Mouse (Mus musculus) stomach, postnatal 0 days (tissue): Measurements from ENCODE around the gene Cdhr5. TPM values are rescaled to one million over a fixed set of nuclear protein-coding genes. Genes with fewer than 3 reads are reported as not detected.

Experiments
- ATAC-seq: fragments of 200-750 bp; cut with Nextera tagmentation; 2 replicates; pipeline ENCODE4 v1.8.0; 2017; ENCODE audit not compliant: low FRiP score, low TSS enrichment
- DNase-seq: peaks from one replicate; pipeline ENCODE4 v3.0.0-alpha.2; 2016; ENCODE audit warnings: low spot score
- H3K27ac ChIP-seq: fragments of 300-500 bp; sonication (generic); replicated peaks from 2 replicates; pipeline ENCODE4 v1.5.1; 2014; ENCODE audit warnings: mild to moderate bottlenecking, control low read depth
- H3K27me3 ChIP-seq: fragments of 300-500 bp; sonication (generic); 2 replicates; pipeline ENCODE4 v1.6.1; 2014; ENCODE audit warnings: low read length; ENCODE audit not compliant: control insufficient read depth, insufficient read depth
- H3K36me3 ChIP-seq: fragments of 300-500 bp; sonication (generic); 2 replicates; pipeline ENCODE4 v1.6.1; 2014; ENCODE audit warnings: low read length, mixed read lengths; ENCODE audit not compliant: control insufficient read depth, insufficient read depth
- H3K4me1 ChIP-seq: fragments of 300-500 bp; sonication (generic); replicated peaks from 2 replicates; pipeline ENCODE4 v1.6.1; 2014; ENCODE audit warnings: antibody characterized with exemption; ENCODE audit not compliant: control insufficient read depth, insufficient read depth
- H3K4me2 ChIP-seq: fragments of 300-500 bp; sonication (generic); replicated peaks from 2 replicates; pipeline ENCODE4 v1.6.1; 2014; ENCODE audit warnings: low read depth, mild to moderate bottlenecking, control low read depth, moderate library complexity
- H3K4me3 ChIP-seq: fragments of 300-500 bp; sonication (generic); 2 replicates; pipeline ENCODE4 v1.5.1; 2014; ENCODE audit warnings: low read depth, low read length, control low read depth
- H3K9ac ChIP-seq: fragments of 300-500 bp; sonication (generic); 2 replicates; pipeline ENCODE4 v1.6.1; 2014; ENCODE audit warnings: mild to moderate bottlenecking, low read length, control low read depth, mixed read lengths
- H3K9me3 ChIP-seq: fragments of 300-500 bp; sonication (generic); 2 replicates; pipeline ENCODE4 v1.6.1; 2016; ENCODE audit warnings: low read length; ENCODE audit not compliant: control insufficient read depth
- CTCF ChIP-seq: IDR thresholded peaks from 2 replicates; pipeline ENCODE4 v1.5.1; 2016; ENCODE audit warnings: antibody characterized with exemption, low read depth, mild to moderate bottlenecking, moderate library complexity
- EP300 ChIP-seq: optimal IDR thresholded peaks from 2 replicates; pipeline ENCODE3; 2016; ENCODE audit warnings: antibody characterized with exemption
- WGBS: fragments of 180-500 bp; shearing (Covaris S2); extraction: QIAGEN DNeasy Blood & Tissue Kit; methylation state at CpG from one replicate; pipeline ENCODE4 v1.1.7; 2014; 5-methylcytosine and 5-hydroxymethylcytosine counted together
- polyA plus RNA-seq: library from polyadenylated mRNA; unstranded; fragments of >200 nt; fragmentation: Nextera tagmentation; extraction: Ambion mirVana; gene quantifications from 2 replicates; pipeline ENCODE4 v1.2.1, GENCODE M21; 2015

The Cdhr5 gene
- polyA plus RNA-seq, 1 experiment from 2014 or later, result 2.0 TPM

- WGBS, result 14% methylated on average over 22 of the region's 22 CpGs
- Histone ChIP-seq H3K27me3 (peaks cover 9% of the 10 kb centered on the region; the same call in 1 of the 2 replicates), H3K4me2 (peak overlapping the region; percentile 58), H3K36me3 (no peaks in the 10 kb centered on the region), H3K9me3 (no peaks in the 10 kb centered on the region), H3K27ac (no peak overlapping the region), H3K9ac (no peak overlapping the region), H3K4me3 (peak overlapping the region; percentile 36), H3K4me1 (no peaks in the 10 kb centered on the region)
- TF ChIP-seq CTCF (no peak), EP300 (no peak)
- ATAC-seq (no peak), DNase-seq (no peak)
Measured at GRCm38 (mm10) chr7:141294479-141294878, 17.9 kb upstream of the Cdhr5 start.

DNA sequence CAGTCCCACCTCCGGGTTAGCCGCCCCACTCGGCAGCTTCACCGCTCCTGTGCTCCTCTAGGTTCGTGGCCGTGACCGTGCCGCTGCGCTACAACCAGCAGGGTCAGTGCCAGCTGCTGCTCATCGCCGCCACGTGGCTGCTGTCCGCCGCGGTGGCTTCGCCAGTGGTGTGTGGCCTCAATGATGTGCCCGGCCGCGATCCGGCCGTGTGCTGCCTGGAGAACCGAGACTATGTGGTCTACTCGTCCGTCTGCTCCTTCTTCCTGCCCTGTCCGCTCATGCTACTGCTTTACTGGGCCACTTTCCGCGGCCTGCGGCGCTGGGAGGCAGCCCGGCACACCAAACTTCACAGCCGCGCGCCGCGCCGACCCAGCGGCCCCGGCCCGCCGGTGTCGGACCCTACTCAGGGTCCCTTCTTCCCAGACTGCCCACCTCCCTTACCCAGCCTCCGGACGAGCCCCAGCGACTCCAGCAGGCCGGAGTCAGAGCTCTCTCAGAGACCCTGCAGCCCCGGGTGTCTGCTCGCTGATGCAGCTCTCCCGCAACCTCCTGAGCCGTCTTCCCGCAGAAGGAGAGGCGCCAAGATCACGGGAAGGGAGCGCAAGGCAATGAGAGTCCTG, 17.4 kb upstream of the Cdhr5 start:
- Histone ChIP-seq H3K9me3 (no peaks in the 10 kb centered on the region), H3K36me3 (no peaks in the 10 kb centered on the region), H3K4me3 (peak overlapping the region; percentile 36), H3K9ac (peak overlapping the region; percentile 43; the same call in 1 of the 2 replicates), H3K27me3 (peaks cover 9% of the 10 kb centered on the region; the same call in 1 of the 2 replicates), H3K4me2 (peak overlapping the region; percentile 58), H3K27ac (no peak overlapping the region), H3K4me1 (no peaks in the 10 kb centered on the region)
- 1% methylated on average over 51 of the region's 53 CpGs for WGBS
- ATAC-seq (peak; percentile 25; the same call in 1 of the 2 replicates), DNase-seq (peak; percentile 46)
- TF ChIP-seq CTCF, result peak; percentile 24; the same call in 1 of the 2 replicates
- no peak for TF ChIP-seq EP300

DNA sequence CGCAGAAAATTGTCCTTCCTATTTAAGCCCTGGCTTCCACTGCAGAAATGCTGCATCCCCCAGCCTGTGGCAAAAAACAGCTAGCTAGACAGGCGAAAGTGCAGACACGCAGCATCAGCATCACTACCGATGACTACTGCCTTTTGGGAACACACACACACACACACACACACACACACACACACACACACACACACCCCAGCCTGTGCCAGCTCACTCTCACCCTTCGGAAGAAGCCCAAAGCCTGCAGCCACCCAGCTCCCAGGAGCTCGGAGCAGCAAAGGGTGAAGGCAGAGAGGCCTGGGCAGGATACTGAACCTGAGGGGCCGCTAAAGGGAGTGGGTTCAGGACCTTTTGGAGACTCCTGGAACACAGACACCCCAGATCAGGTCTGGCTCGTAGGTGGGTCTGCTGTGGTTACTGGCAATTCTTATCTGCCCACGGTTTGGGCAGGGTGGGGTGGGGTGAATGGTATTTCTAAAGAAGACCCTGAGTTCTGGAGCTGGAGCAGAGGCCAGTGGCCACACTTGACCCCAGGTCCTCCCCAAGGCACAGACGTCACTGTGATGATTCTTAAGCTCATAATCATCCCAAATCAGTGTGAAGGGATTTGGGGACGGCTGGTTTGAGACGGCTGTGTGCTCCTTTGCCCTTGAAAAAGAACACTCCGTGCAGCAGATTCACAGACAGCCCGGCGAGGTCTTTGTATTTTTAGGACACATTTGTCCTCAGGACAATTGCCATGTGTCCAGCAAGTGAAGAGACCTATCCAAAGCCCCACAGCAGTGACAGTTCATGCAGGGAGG, 16.2 kb upstream of the Cdhr5 start:
- Histone ChIP-seq H3K27ac (no peak overlapping the region), H3K27me3 (peaks cover 9% of the 10 kb centered on the region; the same call in 1 of the 2 replicates), H3K4me2 (no peak overlapping the region), H3K4me1 (no peaks in the 10 kb centered on the region), H3K9ac (no peak overlapping the region), H3K36me3 (no peaks in the 10 kb centered on the region), H3K4me3 (no peak overlapping the region), H3K9me3 (no peaks in the 10 kb centered on the region)
- ATAC-seq (no peak), DNase-seq (no peak)
- 64% methylated on average over 14 of the region's 15 CpGs for WGBS
- TF ChIP-seq EP300 (no peak), CTCF (no peak)

DNA sequence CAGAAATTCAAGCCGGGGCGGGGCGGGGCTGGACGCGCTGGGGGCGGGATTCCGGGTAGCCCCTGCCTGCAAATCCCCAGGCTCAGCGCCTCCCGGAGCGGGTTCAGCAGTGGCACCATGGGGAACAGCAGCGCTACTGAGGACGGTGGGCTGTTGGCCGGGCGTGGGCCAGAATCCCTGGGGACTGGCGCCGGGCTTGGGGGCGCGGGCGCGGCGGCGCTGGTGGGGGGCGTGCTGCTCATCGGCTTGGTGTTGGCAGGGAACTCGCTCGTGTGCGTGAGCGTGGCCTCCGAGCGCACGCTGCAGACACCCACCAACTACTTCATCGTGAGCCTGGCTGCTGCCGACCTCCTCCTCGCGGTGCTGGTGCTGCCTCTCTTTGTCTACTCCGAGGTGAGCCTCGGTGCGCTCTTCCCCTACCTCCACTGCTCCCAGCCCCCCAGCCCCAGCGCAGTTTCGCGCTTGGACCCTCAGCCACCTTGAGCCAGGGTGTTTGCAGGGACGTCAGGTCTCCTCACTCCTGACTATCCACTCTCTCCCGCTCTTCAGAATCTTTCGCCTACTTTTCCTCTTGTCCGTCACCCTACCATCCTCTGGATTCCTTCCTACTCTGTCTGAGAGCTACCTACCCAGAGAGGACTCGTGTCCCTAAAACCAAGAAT, 15.5 kb upstream of the Cdhr5 start, which contains the start of gene Drd4:
Drd4 (plus strand) TSS at position 86 of the 662 bp plus-strand sequence.
- peak within 1 kb of the TSS; percentile 71 for H3K4me2 ChIP-seq
- TF ChIP-seq CTCF (no peak), EP300 (no peak)
- no peaks in the 10 kb centered on the region for H3K4me1 ChIP-seq
- H3K9me3 ChIP-seq, result no peaks in the 10 kb centered on the region
- peak within 1 kb of the TSS; percentile 39 for H3K4me3 ChIP-seq
- ATAC-seq (peak; percentile 46; the same call in 1 of the 2 replicates), DNase-seq (peak; percentile 48)
- H3K36me3 ChIP-seq, result no peaks in the 10 kb centered on the region
- H3K27ac ChIP-seq, result no peak within 1 kb of the TSS
- peaks cover 9% of the 10 kb centered on the region; the same call in 1 of the 2 replicates for H3K27me3 ChIP-seq
- H3K9ac ChIP-seq, result peak within 1 kb of the TSS; percentile 45
- WGBS, result 5% methylated on average over 38 of the region's 46 CpGs

GRCm38 (mm10) chr7:141288042-141288441, 11.5 kb upstream of the Cdhr5 start:
- no peak overlapping the region for H3K27ac ChIP-seq
- 83% methylated on average over 3 of the region's 3 CpGs for WGBS
- H3K4me3 ChIP-seq, result no peak overlapping the region
- peaks cover 2% of the 10 kb centered on the region; the same call in 1 of the 2 replicates for H3K27me3 ChIP-seq
- ATAC-seq (no peak), DNase-seq (no peak)
- no peaks in the 10 kb centered on the region for H3K9me3 ChIP-seq
- H3K4me2 ChIP-seq, result no peak overlapping the region
- H3K9ac ChIP-seq, result no peak overlapping the region
- TF ChIP-seq EP300 (no peak), CTCF (no peak)
- no peaks in the 10 kb centered on the region for H3K4me1 ChIP-seq
- no peaks in the 10 kb centered on the region for H3K36me3 ChIP-seq
